Mouse (Mus musculus) E14TG2a.4 (cell line): ENCODE measurements around the gene Nap1l4.
A peak's percentile ranks its signal among the peaks of the same experiment; 100 is the strongest.

Experiments
- H3K27me3 ChIP-seq: 2 replicates; pipeline ENCODE4 v1.6.1; 2014; ENCODE audit warnings: low read length, control low read depth; ENCODE audit not compliant: insufficient read depth
- H3K36me3 ChIP-seq: 2 replicates; pipeline ENCODE4 v1.6.1; 2014; ENCODE audit warnings: low read length, control low read depth; ENCODE audit not compliant: insufficient read depth
- H3K4me1 ChIP-seq: replicated peaks from 2 replicates; pipeline ENCODE4 v1.6.1; 2014; ENCODE audit warnings: low read depth, low read length, control low read depth
- H3K4me3 ChIP-seq: replicated peaks from 2 replicates; pipeline ENCODE4 v1.5.1; 2014; ENCODE audit warnings: mild to moderate bottlenecking, low read length
- H3K9me3 ChIP-seq: 2 replicates; pipeline ENCODE4 v1.6.1; 2014; ENCODE audit warnings: low read length, control low read depth
- CTCF ChIP-seq: conservative IDR thresholded peaks from 2 replicates; pipeline ENCODE4 v1.5.1; 2014; ENCODE audit warnings: low read length
- NANOG ChIP-seq: IDR thresholded peaks from 2 replicates; pipeline ENCODE4 v1.6.1; 2014; ENCODE audit warnings: borderline replicate concordance, low read length, mixed read lengths
- POU5F1 ChIP-seq: IDR thresholded peaks from 2 replicates; pipeline ENCODE4 v1.6.1; 2014; ENCODE audit warnings: low read length, borderline replicate concordance

The Nap1l4 gene

DNA sequence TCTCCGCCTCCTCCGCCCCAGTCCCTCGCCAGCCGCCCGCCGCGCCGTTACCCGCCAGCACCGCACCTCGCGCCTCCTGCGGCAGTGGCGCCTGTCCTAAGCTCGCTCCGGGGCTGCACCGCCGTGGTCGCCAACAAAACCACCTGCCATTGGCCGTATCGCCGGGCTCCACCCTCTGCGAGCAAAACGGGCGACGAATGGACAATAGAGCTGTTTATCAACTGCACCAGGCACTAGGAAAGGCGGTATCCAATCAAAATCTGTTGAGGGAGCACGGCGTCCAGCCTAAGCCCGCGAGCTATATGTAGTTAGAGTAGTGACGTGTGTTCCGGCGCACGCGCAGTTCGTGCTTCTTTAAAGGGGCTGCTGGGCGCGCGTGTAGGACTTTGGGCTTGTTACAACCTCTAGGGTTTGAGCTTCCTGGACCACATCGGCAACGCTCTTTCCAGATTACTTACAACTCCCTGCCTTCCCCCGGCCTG lies at the start of gene Nap1l4:
TSS of gene Nap1l4 (minus strand) at position 131 of the 482 bp plus-strand sequence.
- TF ChIP-seq POU5F1 (no peak), NANOG (no peak), CTCF (no peak)
- H3K9me3 ChIP-seq = no peaks in the 10 kb centered on the region
- H3K4me1 ChIP-seq = peaks cover 47% of the 10 kb centered on the region

DNA sequence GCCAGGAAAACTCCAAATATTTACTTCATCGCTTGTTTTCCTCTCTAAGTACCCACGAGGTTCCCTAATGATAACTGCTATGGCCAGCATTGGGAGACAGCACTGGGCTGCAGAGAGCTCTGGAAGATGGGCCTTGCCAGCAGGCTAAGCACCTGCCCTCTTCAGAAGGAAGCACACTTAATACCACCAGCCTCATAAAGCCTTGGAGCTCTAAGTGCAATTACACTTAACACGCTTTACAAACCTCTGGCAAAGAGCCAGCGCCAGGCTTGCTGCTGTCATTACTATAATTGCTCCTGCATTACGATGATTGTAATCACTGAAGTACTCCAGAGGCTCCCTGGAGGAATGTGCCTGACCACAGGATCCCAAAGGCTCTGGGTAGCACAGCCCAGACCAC lies 46.0 kb upstream of the Nap1l4 start:
- H3K36me3 ChIP-seq = peaks cover 90% of the 10 kb centered on the region
- no peak overlapping the region for H3K4me3 ChIP-seq
- peaks cover 92% of the 10 kb centered on the region for H3K4me1 ChIP-seq
- H3K9me3 ChIP-seq = no peaks in the 10 kb centered on the region
- H3K27me3 ChIP-seq = no peaks in the 10 kb centered on the region
- TF ChIP-seq CTCF (no peak), NANOG (no peak), POU5F1 (no peak)

More for the DNA sequence above, at the start of gene Nap1l4:
- H3K27me3 ChIP-seq = no peaks in the 10 kb centered on the region
- peaks cover 43% of the 10 kb centered on the region for H3K36me3 ChIP-seq
- peak within 1 kb of the TSS; percentile 97 for H3K4me3 ChIP-seq

DNA sequence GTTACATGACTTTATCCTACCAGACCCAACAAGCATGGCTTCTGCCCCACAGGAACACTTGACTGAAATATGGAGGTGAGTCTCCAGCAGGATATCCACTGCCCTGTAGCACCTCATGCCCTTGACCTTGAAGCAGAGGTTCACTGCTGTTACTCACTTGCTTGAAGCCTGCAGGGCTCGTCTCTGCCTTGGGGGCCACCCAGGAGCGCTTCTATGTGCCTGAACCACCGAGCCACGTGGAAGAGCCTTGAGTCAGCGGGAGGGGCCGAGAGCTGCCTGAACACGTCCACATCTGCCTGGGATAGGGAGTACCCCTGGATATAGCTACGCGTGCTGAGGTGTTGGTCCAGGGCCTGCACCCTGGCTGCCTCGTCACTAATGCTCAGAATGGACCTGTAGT lies 43.3 kb upstream of the Nap1l4 start:
- Histone ChIP-seq H3K9me3 (no peaks in the 10 kb centered on the region), H3K27me3 (no peaks in the 10 kb centered on the region), H3K36me3 (peaks cover 98% of the 10 kb centered on the region), H3K4me3 (peak overlapping the region; percentile 43; the same call in 1 of the 2 replicates), H3K4me1 (peaks cover 98% of the 10 kb centered on the region)
- TF ChIP-seq POU5F1 (no peak), NANOG (no peak), CTCF (no peak)

DNA sequence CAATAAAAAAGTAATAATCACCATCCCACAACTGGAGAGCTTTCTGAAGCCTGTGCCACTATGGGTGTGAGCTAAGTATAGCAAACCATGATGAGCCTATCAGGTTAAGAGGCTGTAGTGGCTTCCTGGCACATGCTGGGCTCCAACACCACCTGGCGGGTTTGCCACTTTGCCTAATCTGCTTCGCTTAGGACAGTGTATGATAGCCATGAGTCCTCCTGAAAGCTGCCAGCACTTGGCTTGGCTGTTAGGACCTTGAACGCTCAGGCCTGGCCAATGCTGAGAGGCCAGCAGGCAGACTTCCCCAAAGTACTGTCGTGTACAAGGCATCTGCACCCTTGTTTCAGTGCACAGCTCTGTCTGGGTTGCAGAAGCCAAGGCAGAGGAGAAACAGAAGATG lies 39.1 kb upstream of the Nap1l4 start:
- Histone ChIP-seq H3K9me3 (no peaks in the 10 kb centered on the region), H3K27me3 (no peaks in the 10 kb centered on the region), H3K4me3 (0 out of 2 replicates have a peak overlapping the region, but pooled peaks have one; percentile 0), H3K36me3 (peaks cover 100% of the 10 kb centered on the region), H3K4me1 (peaks cover 74% of the 10 kb centered on the region)
- TF ChIP-seq NANOG (no peak), POU5F1 (no peak), CTCF (no peak)

DNA sequence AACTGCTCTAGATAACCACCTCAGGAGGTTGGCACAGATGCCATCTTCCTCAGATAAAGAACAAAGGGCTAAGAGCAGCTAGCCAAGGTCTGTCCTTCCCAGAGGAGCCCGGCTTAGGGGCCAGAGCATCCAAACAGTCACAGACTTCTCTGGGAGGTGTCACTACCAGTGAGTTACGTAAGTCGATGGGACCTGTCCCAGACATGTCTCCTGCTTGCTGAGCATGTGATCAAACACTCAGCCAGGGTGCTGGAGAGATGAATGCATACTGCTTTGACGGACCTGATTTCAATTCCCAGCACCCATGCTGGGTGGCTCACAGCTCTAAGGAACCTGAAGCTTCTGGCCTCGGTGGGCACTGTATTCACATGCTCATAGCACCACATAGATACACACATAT lies 38.7 kb upstream of the Nap1l4 start:
- H3K27me3 ChIP-seq = no peaks in the 10 kb centered on the region
- TF ChIP-seq NANOG = no peak
- no peak for TF ChIP-seq CTCF
- no peak for TF ChIP-seq POU5F1
- H3K36me3 ChIP-seq = peaks cover 100% of the 10 kb centered on the region
- peaks cover 70% of the 10 kb centered on the region for H3K4me1 ChIP-seq
- H3K4me3 ChIP-seq = no peak overlapping the region
- no peaks in the 10 kb centered on the region for H3K9me3 ChIP-seq

DNA sequence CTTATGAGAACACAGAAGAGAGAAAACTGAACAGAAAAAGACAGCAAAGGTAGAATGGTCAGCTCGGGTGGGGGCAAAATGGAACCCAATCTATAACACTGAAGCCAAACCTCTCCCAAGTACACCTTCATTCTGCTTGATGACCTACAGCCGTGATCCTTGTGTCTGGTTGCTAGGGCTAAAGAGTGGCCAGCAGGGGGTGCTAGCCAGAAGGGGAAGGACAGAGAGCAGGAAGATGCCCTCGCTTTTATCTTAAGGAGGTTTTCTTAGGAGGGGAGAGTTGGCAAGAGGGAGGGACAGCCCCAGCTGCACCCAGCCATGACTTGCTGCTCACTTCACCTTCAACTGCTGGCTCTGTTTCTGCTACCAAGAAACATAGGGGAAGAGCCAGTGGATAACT lies 35.0 kb upstream of the Nap1l4 start:
- Histone ChIP-seq H3K4me1 (peaks cover 36% of the 10 kb centered on the region), H3K9me3 (no peaks in the 10 kb centered on the region), H3K36me3 (peaks cover 100% of the 10 kb centered on the region), H3K27me3 (no peaks in the 10 kb centered on the region), H3K4me3 (no peak overlapping the region)
- peak; percentile 74 for TF ChIP-seq CTCF
- TF ChIP-seq NANOG = no peak

DNA sequence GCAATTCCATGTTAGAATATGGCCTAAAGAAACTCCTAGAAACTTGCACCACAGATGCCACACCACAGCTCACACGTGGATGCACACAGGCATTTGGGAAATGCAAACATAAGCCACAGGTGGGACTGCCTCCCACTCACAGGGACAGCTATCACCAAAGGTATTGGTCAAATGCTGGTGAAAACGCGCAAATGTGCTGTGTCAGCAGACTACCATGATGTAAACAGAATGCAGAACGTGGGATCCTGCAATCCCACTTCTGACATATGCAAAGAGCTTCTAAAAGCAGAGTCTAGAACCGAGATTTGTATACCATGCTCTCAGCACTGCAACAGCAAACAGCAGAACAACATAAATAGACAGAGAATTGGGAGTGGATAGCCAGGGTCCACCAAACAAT lies 34.1 kb upstream of the Nap1l4 start:
- TF ChIP-seq NANOG = no peak
- H3K27me3 ChIP-seq = no peaks in the 10 kb centered on the region
- H3K4me1 ChIP-seq = peaks cover 27% of the 10 kb centered on the region
- H3K9me3 ChIP-seq = no peaks in the 10 kb centered on the region
- H3K4me3 ChIP-seq = no peak overlapping the region
- peaks cover 100% of the 10 kb centered on the region for H3K36me3 ChIP-seq

DNA sequence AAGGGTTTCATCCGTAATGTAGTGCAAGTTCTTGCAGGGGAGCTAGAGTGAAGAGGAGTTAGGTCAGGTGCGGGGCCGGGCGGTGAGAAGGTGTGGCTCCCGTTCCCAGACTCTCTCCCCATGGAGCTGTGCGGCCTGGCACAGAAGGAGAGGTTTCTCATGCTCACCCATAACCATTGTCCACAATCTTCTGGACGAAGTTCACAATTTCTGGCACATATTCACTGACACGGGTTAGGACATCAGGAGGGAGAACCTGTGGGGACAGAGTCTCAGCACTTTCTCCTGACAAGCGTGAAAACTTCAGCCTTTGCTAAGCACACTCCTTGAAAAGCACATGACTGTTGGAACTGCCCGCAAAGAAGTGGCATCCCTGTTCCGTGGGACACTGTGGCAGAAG lies 26.8 kb upstream of the Nap1l4 start:
- TF ChIP-seq POU5F1 (no peak), NANOG (no peak), CTCF (no peak)
- H3K9me3 ChIP-seq = no peaks in the 10 kb centered on the region
- no peaks in the 10 kb centered on the region for H3K27me3 ChIP-seq
- peaks cover 99% of the 10 kb centered on the region for H3K36me3 ChIP-seq
- H3K4me3 ChIP-seq = no peak overlapping the region
- 0 out of 2 replicates have a peak, but pooled peaks cover 2% of the 10 kb centered on the region for H3K4me1 ChIP-seq

DNA sequence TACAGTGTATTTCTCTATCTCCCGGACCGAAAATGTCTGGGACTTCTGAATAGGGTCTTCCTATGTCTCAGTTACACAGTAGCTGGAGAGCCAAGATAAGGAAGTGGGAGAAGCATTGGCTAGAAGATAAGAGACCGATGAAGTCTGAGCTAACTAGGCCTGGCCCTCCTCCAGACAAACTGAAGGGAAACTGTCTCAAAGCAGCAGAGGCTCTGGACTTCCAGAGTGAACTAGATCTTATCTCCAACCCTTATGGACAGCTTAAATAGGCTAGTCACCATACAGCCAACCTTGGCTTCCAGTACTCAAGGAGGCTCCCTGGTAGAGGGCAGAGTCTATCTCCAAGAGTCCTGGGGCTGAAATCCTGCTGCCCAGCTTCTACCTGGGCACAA lies 16.7 kb upstream of the Nap1l4 start:
- Histone ChIP-seq H3K4me1 (no peaks in the 10 kb centered on the region), H3K36me3 (peaks cover 100% of the 10 kb centered on the region), H3K9me3 (no peaks in the 10 kb centered on the region), H3K4me3 (no peak overlapping the region), H3K27me3 (no peaks in the 10 kb centered on the region)
- TF ChIP-seq NANOG (no peak), POU5F1 (no peak), CTCF (no peak)

DNA sequence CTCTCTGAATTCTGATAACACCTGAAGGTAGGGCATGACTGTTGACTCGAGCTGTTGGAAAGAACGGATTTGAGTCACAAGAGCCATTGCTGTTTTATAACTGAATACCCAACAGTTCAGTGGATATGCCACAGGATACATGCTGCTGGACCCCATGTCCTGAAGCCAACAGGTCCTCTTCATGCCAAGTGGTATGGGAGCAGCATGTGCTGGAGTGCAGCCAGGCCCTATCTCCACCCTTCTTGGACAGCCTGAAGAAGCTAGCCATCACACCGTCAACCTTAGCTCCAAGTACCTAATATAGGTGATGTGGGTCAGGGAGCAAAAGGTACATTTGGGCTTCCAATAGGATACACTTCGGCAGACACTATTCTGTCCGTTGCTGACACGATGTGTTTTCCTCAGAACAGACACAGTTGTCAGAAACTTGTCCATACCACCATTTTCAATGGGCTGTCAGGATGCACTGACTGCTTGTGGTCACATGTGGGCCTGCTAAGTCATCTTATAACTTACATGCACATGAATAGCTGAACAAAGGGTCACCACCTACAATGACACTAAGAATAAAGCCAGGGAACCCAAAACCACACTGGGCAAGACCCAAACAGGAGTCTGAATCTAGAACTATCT lies 16.2 kb upstream of the Nap1l4 start:
- Histone ChIP-seq H3K27me3 (no peaks in the 10 kb centered on the region), H3K36me3 (peaks cover 100% of the 10 kb centered on the region), H3K4me1 (no peaks in the 10 kb centered on the region), H3K4me3 (no peak overlapping the region), H3K9me3 (no peaks in the 10 kb centered on the region)
- no peak for TF ChIP-seq POU5F1
- no peak for TF ChIP-seq CTCF
- no peak for TF ChIP-seq NANOG
